In the genomic region with DNA sequence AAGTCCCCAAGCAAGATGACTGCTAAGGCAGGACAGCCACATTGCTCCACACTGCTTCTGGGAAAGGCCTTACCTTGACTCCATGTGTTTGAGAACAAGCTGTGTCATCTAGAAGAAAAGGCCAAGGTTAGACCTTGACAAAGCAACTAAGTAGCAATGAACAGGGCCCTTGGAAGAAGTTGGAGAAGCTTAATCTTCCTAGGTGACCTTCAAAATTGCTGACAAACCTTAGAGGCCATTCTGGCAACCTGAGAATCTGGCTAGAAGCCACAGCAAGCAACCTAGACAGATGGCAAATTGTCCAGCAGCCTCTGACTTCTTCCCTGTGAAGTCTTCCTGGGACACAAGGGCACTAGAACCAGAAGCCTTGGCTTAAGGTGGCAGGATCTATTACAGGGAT, we compare ENCODE assay signal across 22 mouse cellular contexts. TPM values are rescaled to one million over a fixed set of nuclear protein-coding genes. Genes with fewer than 3 reads are reported as not detected.
"Had no signal": no experiment of that assay in that cellular context is flagged by ENCODE, and none has a peak within 500 bp of the region (broad histone marks: within the 10 kb centered on the region; RNA-seq: fewer than 3 reads in every experiment).

No protein-coding gene starts in this region.

- H3K27ac ChIP-seq: limb, embryonic 12.5 days; liver, embryonic 13.5 days; lung, embryonic 15.5 days; macrophage; midbrain, embryonic 12.5 days; neural tube, embryonic 13.5 days had no signal

- DNase-seq: kidney, postnatal 14 days; layer of hippocampus, adult 9-11 months; layer of hippocampus, postnatal 36 days; liver; liver, embryonic 13.5 days; liver, postnatal 0 days; lung, postnatal 14 days; retina, postnatal 1 day; right cerebral cortex, postnatal 4 days; spleen, adult 18-20 months; thymus, postnatal 36 days had no signal

- H3K4me1 ChIP-seq: liver, embryonic 13.5 days; lung, embryonic 15.5 days; midbrain, embryonic 12.5 days; neural tube, embryonic 13.5 days had no signal

- H3K9ac ChIP-seq: limb, embryonic 12.5 days; liver, embryonic 13.5 days; liver, postnatal 0 days; lung, embryonic 15.5 days; midbrain, embryonic 12.5 days; neural tube, embryonic 13.5 days had no signal

- H3K9me3 ChIP-seq: limb, embryonic 12.5 days; liver, embryonic 13.5 days; lung, embryonic 15.5 days; midbrain, embryonic 12.5 days; neural tube, embryonic 13.5 days had no signal

- H3K4me3 ChIP-seq: limb, embryonic 12.5 days; liver, embryonic 13.5 days; lung, embryonic 15.5 days; midbrain, embryonic 12.5 days; neural tube, embryonic 13.5 days had no signal

- H3K4me2 ChIP-seq: limb, embryonic 12.5 days; liver, embryonic 13.5 days; lung, embryonic 15.5 days; midbrain, embryonic 12.5 days; neural tube, embryonic 13.5 days had no signal

- ATAC-seq: liver, postnatal 0 days; midbrain, embryonic 16.5 days had no signal

- H3K36me3 ChIP-seq: limb, embryonic 12.5 days; liver, embryonic 13.5 days; lung, embryonic 15.5 days; midbrain, embryonic 12.5 days; neural tube, embryonic 13.5 days had no signal

- H3K27me3 ChIP-seq: limb, embryonic 12.5 days; liver, embryonic 13.5 days; lung, embryonic 15.5 days; midbrain, embryonic 12.5 days; neural tube, embryonic 13.5 days had no signal

RNA-seq across cellular contexts. Expression of gene Hsd17b3, which starts 24.8 kb away (rescaled TPM):
- total RNA-seq: layer of hippocampus, postnatal 36 days; left cerebral cortex, adult 8-10 months; left cerebral cortex, postnatal 36 days; megakaryocyte-erythroid progenitor cell, adult 5-6 weeks had no signal
- polyA plus RNA-seq: limb, embryonic 12.5 days; liver, embryonic 13.5 days; liver, postnatal 0 days; lung, embryonic 15.5 days; macrophage; midbrain, embryonic 12.5 days; midbrain, embryonic 16.5 days; neural tube, embryonic 13.5 days; stomach, embryonic 14.5 days; thymus, postnatal 0 days had no signal
